Mouse (Mus musculus): ENCODE data around the gene Speer4b. TPM values are rescaled to one million over a fixed set of nuclear protein-coding genes. Genes with fewer than 3 reads are reported as not detected.
"Not testable (repeated sequence)": the region's sequence is repeated elsewhere in the genome, so short reads cannot be mapped to it uniquely, and the experiment has no call there.

Speer4b gene
- polyA plus RNA-seq (2016; fragmentation: Nextera tagmentation; extraction: Ambion mirVana) = not detected in 2 replicates

DNA sequence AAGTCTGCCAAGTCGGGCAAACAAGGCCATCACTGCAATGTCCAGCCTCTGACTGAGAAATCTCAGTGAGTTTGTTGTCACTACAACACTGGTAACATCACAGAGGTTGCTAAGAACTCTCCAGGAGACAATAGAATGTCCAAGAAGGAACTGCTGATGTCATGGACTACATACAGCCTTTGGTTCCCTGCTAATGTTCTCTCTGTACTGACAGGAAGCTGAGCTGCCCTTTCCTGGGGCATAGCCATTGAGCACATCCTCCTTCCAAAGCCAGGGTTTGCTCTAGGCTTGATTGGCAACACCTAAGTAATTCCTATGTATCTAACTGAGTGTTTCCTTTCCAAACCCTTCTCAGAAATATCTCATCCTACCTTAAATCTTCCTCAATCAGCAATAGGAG lies at the start of gene Speer4b:
Gene Speer4b, minus strand, starts transcription at position 101 of the 400 bp plus-strand sequence.
- H3K4me3 ChIP-seq; ATAC-seq; H3K4me2 ChIP-seq; H3K9ac ChIP-seq; H3K36me3 ChIP-seq; H3K9me3 ChIP-seq (replicated peaks); H3K27me3 ChIP-seq (replicated peaks); H3K27ac ChIP-seq; H3K4me1 ChIP-seq: not testable (repeated sequence)
- WGBS (ENCODE audit: insufficient replicate concordance) = 19% methylated on average over 1 of the region's 1 CpGs

DNA sequence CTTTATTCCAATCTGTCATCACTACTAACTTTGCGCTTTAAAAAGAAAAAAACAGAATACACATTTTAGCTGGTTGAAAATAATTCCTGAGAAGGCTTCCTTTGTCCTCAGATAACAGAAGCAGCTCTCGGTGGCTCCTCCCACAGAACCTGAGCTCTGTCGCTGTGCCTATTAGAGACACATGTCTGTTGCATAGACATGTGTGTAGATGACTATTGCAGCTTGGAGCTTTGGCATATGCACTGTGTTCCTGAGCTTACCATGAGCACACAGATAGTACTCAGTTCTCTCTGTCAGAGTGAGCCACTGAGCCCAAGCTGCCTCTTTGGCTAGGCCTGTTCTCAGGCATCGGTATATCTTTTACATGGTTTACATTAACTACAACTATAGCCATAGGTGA lies 48.1 kb upstream of the Speer4b start:
- H3K9ac ChIP-seq = no peak overlapping the region
- no peak overlapping the region for H3K27ac ChIP-seq

DNA sequence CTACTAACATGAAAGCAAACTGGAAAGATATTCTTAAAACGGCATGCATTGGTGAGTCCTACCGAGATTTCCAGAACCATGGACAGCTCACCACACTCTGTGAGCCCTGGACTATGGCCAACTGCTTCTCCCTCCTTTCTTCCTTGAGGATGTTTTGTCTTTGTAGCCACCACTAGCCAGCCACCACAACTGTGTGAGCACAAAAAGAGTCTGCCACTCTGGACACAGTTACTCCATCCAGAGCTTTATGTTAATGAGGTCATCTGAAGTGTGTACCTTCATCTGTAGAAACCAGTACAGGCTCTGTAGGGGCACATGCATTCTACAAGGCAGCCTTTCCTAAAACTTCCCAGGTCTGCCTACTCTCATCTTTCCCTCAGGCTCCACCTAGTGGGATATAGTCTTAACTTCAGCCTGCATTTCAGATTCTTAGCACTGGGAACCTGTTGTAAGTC lies 43.6 kb upstream of the Speer4b start:
- Histone ChIP-seq H3K36me3 (no peaks in the 10 kb centered on the region), H3K27me3 (replicated peaks) (no peaks in the 10 kb centered on the region), H3K9me3 (replicated peaks) (no peaks in the 10 kb centered on the region), H3K4me1 (no peaks in the 10 kb centered on the region), H3K9ac (no peak overlapping the region), H3K4me3 (no peak overlapping the region), H3K4me2 (no peak overlapping the region), H3K27ac (no peak overlapping the region)
- no peak for ATAC-seq
- WGBS (ENCODE audit: insufficient replicate concordance) = 24% methylated on average over 2 of the region's 2 CpGs

More for the DNA sequence above, 48.1 kb upstream of the Speer4b start:
- WGBS (ENCODE audit: insufficient replicate concordance) = 58% methylated on average over 4 of the region's 4 CpGs
- ATAC-seq = no peak
- Histone ChIP-seq H3K27me3 (replicated peaks) (no peaks in the 10 kb centered on the region), H3K4me2 (no peak overlapping the region), H3K36me3 (no peaks in the 10 kb centered on the region), H3K4me3 (no peak overlapping the region), H3K9me3 (replicated peaks) (no peaks in the 10 kb centered on the region), H3K4me1 (no peaks in the 10 kb centered on the region)

DNA sequence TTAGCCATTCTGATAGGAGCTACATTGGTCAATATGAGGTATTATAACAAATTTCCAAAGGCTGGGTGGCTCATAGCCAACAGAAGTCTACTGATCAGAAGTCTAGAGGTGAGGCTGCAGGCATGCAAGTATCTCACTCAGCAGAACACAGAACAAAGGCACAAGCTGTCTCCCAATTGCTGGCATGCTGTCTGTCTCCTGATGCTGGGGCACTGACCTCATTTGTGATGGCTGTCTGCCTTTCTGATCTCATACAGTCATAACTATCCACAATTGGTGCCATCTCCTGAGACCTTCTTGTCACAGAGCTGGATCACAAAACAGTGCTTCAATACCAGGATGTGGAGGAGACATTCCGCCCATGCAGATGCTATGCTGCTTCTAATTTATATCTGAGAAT lies 25.7 kb upstream of the Speer4b start:
- Histone ChIP-seq H3K36me3 (no peaks in the 10 kb centered on the region), H3K9me3 (replicated peaks) (no peaks in the 10 kb centered on the region), H3K27me3 (replicated peaks) (no peaks in the 10 kb centered on the region), H3K9ac (no peak overlapping the region), H3K4me1 (no peaks in the 10 kb centered on the region), H3K4me3 (no peak overlapping the region), H3K27ac (no peak overlapping the region), H3K4me2 (no peak overlapping the region)
- no peak for ATAC-seq
- WGBS (ENCODE audit: insufficient replicate concordance) = 62% methylated on average over 1 of the region's 1 CpGs

DNA sequence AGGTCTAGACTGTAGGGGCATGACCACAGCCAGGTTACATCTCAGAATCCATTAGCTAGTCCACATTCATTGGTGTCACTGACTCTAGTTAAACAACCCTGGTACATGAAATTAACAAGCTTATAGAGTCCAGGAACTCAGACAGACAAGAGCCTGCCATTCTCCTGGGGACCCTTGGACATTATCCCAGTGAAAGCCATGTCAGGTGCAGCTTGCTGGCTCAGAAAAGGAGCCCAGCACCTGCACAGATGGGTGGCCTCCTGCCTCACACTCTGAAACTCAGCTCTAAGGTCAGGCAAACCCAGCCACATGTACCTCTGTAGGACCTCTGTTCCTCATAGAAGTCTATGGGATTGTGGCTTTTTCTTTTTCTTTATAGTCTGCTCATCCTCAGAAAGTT lies 17.5 kb upstream of the Speer4b start:
- no peaks in the 10 kb centered on the region for H3K4me1 ChIP-seq
- H3K9me3 ChIP-seq (replicated peaks) = no peaks in the 10 kb centered on the region
- H3K36me3 ChIP-seq = no peaks in the 10 kb centered on the region
- H3K9ac ChIP-seq = no peak overlapping the region
- H3K27ac ChIP-seq = no peak overlapping the region
- H3K4me3 ChIP-seq = no peak overlapping the region
- ATAC-seq = no peak
- no peak overlapping the region for H3K4me2 ChIP-seq
- no peaks in the 10 kb centered on the region for H3K27me3 ChIP-seq (replicated peaks)

DNA sequence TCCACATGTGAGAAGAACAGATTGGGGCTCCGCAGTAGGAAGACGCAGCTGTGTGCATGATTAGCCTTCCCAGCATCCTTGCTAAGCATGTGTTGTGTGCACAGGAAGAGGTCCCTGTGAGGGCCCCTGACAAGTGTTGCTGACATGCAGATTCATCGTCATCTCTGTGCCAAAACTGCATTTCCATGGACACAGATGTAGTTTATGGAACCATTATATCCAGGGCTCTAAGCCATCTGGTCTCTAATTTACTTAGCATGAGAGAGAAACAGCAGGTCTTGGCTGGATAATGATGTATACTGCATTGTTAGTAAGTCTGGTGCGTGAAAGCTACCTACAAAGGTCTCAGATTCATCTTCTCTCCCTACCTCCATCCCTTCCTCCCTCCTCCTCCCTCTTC lies 10.3 kb downstream of the Speer4b start:
- Histone ChIP-seq H3K36me3 (no peaks in the 10 kb centered on the region), H3K9ac (no peak overlapping the region), H3K4me3 (no peak overlapping the region), H3K9me3 (replicated peaks) (no peaks in the 10 kb centered on the region), H3K27me3 (replicated peaks) (no peaks in the 10 kb centered on the region), H3K4me1 (no peaks in the 10 kb centered on the region), H3K27ac (no peak overlapping the region), H3K4me2 (no peak overlapping the region)
- ATAC-seq = no peak
- WGBS (ENCODE audit: insufficient replicate concordance) = 74% methylated on average over 4 of the region's 4 CpGs

DNA sequence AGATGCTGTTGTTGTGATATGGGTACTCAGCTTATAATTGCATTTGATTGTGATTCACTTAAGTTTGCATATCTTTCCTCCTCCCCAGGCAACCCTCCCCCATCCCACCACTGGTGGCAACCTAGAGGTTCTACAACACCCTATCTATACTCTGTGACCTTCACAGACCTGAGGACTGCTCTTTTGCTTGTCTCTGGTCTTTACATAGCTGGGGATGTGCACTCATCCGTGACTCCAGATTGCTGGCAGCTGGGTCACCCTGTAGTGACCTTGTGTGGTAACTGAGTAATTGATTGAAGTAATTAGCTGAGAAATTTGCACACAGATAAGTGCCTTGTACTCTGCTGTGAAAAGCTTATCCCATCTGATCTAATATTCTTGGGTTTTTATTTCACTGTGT lies 15.1 kb downstream of the Speer4b start:
- Histone ChIP-seq H3K4me1 (no peaks in the 10 kb centered on the region), H3K27ac (no peak overlapping the region), H3K4me2 (no peak overlapping the region), H3K9ac (no peak overlapping the region), H3K9me3 (replicated peaks) (no peaks in the 10 kb centered on the region), H3K27me3 (replicated peaks) (no peaks in the 10 kb centered on the region), H3K4me3 (no peak overlapping the region), H3K36me3 (no peaks in the 10 kb centered on the region)
- 34% methylated on average over 1 of the region's 1 CpGs for WGBS (ENCODE audit: insufficient replicate concordance)
- no peak for ATAC-seq

DNA sequence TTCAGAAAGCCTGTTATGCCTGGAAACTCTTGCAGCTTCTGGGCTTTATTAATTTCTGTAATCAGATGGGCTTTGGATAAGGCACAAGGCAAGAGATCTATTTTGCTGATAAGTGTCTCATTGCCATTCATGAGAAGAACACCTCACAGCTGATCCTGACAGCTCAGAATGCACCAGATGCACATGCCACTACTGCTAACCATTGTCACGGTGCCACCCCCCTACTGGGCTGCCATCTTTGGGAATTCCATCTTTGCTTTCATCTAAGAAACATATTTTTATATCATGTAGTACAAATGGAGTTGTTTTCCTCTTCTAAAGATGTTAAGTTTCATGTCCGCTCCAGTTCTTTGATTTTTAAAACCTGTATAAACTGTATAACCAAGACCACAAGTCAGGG lies 19.5 kb downstream of the Speer4b start:
- Histone ChIP-seq H3K4me1 (no peaks in the 10 kb centered on the region), H3K36me3 (no peaks in the 10 kb centered on the region), H3K27ac (no peak overlapping the region), H3K9ac (no peak overlapping the region), H3K4me2 (no peak overlapping the region), H3K4me3 (no peak overlapping the region), H3K27me3 (replicated peaks) (no peaks in the 10 kb centered on the region), H3K9me3 (replicated peaks) (no peaks in the 10 kb centered on the region)
- WGBS (ENCODE audit: insufficient replicate concordance) = 72% methylated on average over 2 of the region's 2 CpGs
- no peak for ATAC-seq

DNA sequence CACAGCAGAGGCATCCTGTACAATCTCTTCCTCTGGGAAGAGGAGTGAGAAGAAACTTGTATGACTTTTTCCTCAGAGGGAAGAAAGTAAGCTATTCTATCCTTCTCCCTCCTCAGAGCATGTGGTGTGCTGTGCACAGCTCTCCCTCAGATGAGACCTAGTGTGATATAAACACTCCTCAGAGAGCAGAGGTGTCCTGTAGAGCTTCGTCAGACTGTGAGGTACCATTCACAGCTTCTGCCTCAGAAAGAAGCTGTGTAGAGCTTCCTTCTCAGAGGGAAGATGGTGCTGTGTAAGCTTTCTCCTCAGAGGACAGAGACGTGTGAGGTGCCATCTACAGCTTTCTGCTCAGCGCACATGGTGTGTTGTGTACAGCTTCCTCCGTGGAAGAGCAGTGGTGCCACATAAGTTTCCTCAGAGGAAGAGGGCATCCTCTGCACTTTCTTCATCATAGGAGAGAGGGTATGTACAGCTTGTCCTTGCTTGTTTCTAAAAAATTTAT lies 26.2 kb downstream of the Speer4b start:
- 50% methylated on average over 4 of the region's 4 CpGs for WGBS (ENCODE audit: insufficient replicate concordance)
- H3K4me2 ChIP-seq = no peak overlapping the region
- ATAC-seq = no peak
- no peaks in the 10 kb centered on the region for H3K36me3 ChIP-seq
- H3K4me1 ChIP-seq = no peaks in the 10 kb centered on the region
- H3K9ac ChIP-seq = no peak overlapping the region
- no peak overlapping the region for H3K4me3 ChIP-seq
- no peaks in the 10 kb centered on the region for H3K27me3 ChIP-seq (replicated peaks)
- no peak overlapping the region for H3K27ac ChIP-seq
- no peaks in the 10 kb centered on the region for H3K9me3 ChIP-seq (replicated peaks)

DNA sequence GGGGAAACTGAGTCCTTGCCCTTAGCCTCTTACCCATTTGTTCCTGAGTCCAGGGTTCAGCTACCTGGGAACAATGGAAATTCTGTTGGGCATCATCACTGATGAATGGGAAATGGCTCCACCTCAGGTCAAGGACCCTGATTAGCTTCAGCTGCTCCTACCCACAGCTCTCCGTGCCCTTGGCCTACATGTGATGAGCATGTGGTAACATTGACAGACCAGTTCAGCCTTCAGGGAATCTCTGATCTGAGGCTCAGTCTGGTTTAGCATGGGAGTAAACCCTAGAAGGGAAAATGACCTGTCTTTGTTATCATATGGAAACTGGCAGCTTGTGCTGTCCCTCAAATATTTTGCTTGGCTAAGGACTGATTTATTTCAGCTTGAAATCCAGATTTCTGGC lies 43.6 kb downstream of the Speer4b start:
- no peak overlapping the region for H3K9ac ChIP-seq
- ATAC-seq = no peak
- H3K36me3 ChIP-seq = no peaks in the 10 kb centered on the region
- no peak overlapping the region for H3K4me2 ChIP-seq
- H3K27ac ChIP-seq = no peak overlapping the region
- H3K27me3 ChIP-seq (replicated peaks) = no peaks in the 10 kb centered on the region
- no peaks in the 10 kb centered on the region for H3K9me3 ChIP-seq (replicated peaks)
- H3K4me1 ChIP-seq = no peaks in the 10 kb centered on the region
- no peak overlapping the region for H3K4me3 ChIP-seq
- WGBS (ENCODE audit: insufficient replicate concordance) = 42% methylated on average over 1 of the region's 1 CpGs

DNA sequence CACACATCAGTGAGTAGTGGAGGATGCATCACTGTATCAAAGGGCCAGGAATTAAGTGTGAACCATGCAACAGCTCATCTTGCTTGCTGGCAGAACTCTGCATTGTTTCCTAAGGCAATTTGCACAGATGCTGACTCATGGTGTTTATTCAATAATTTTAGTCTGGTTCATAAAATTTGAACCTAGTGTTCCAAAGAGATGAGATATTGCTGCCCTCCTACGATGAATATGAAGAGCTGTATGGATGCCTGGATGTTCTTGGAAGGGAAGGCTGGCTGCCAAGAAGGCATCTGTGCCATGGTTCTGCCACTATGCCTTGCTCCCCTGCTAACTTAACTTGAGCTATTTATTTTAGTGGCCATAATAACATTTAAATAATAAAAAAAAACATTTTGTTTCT lies 44.3 kb downstream of the Speer4b start:
- H3K4me1 ChIP-seq = no peaks in the 10 kb centered on the region
- no peak overlapping the region for H3K27ac ChIP-seq
- no peaks in the 10 kb centered on the region for H3K9me3 ChIP-seq (replicated peaks)
- no peaks in the 10 kb centered on the region for H3K27me3 ChIP-seq (replicated peaks)
- no peaks in the 10 kb centered on the region for H3K36me3 ChIP-seq
- 60% methylated on average over 1 of the region's 1 CpGs for WGBS (ENCODE audit: insufficient replicate concordance)
- H3K4me2 ChIP-seq = no peak overlapping the region
- no peak overlapping the region for H3K4me3 ChIP-seq
- ATAC-seq = no peak
- H3K9ac ChIP-seq = no peak overlapping the region

DNA sequence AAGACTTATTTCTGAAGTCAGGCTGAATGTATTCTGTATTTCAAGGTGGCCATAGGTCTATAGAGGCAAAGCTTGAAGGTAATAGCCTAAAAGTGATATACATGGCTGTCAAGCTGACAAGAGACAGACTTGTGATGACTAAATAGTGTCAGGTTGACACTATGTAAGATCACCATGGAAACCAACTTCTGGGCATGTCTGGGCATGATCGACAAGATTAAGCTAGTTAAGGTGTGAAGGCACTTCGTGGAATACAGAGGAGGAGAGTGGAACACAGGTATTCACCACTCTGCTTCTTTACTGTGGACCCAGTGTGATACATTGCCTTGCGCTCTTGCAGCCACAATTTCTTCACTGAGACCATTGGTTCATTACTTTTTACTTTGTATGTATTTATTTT lies 46.9 kb downstream of the Speer4b start:
- no peak for ATAC-seq
- Histone ChIP-seq H3K4me3 (no peak overlapping the region), H3K27ac (no peak overlapping the region), H3K27me3 (replicated peaks) (no peaks in the 10 kb centered on the region), H3K36me3 (no peaks in the 10 kb centered on the region), H3K4me2 (no peak overlapping the region), H3K9me3 (replicated peaks) (no peaks in the 10 kb centered on the region), H3K9ac (no peak overlapping the region), H3K4me1 (no peaks in the 10 kb centered on the region)
- WGBS (ENCODE audit: insufficient replicate concordance) = 61% methylated on average over 3 of the region's 3 CpGs

DNA sequence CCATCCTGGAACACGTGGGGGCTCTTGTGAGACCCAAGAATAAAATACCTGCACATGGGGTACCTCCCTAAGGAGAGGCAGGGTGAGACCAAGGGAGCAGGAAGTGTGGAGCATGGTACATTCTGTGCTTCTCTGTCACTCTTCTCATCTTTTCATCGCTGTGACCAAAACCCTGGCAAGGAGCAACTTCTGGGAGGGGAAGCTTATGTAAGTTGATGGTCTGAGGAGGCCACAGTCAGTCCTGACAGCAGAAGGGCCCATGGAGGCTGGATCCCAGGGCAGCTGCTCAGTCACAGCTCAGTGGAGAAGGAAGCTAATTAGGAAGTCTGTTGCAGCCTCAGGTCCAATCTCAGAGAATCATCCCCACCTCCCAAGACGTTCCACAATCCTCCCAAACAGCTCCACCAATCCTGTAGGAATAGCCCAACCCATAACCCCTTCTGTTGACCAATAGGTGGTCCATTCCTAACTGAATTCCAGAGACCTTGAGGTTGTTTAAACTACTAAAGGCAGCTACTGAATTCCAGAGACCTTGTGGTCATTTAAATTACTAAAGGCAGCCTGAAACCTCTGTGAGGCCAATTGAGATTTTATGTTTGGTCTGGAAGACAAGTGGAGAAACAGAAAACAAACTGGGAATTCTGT lies 47.9 kb downstream of the Speer4b start:
- Histone ChIP-seq H3K9me3 (replicated peaks) (no peaks in the 10 kb centered on the region), H3K27ac (no peak overlapping the region), H3K36me3 (no peaks in the 10 kb centered on the region), H3K4me3 (no peak overlapping the region), H3K9ac (no peak overlapping the region), H3K27me3 (replicated peaks) (no peaks in the 10 kb centered on the region), H3K4me2 (no peak overlapping the region), H3K4me1 (no peaks in the 10 kb centered on the region)
- 15% methylated on average over 3 of the region's 3 CpGs for WGBS (ENCODE audit: insufficient replicate concordance)
- ATAC-seq = no peak

All from liver, embryonic 12.5 days (tissue).